Mouse (Mus musculus): ENCODE data around the gene Trmt10c. TPM values are rescaled to one million over a fixed set of nuclear protein-coding genes. Genes with fewer than 3 reads are reported as not detected.

The Trmt10c gene
- polyA plus RNA-seq, 1 experiment = 2.1 TPM

DNA sequence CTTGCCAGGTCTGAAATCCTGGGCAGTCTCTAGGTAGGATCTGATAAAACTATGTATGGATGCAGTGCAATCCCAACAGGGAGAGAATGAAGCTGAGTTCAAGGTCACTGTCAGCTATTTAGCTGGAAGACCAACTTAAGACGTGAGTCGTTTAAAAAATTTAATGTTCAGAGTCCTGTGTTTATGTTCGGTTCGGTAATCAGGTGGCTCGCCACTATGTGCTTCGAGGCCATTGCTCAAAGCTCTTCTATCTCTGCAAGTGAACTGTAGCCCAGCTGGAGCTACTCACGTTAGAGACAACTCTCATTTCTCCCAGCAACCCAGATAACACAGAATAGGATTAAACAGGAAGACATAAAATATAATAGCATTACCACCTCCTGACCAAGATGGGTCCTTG, 23.5 kb downstream of the Trmt10c start:
- Histone ChIP-seq H3K4me3 (replicated peaks; ENCODE audit: extremely low read depth, low read depth, low read length) (no peak overlapping the region), H3K4me1 (ENCODE audit: control insufficient read depth, insufficient read depth, low read length) (no peaks in the 10 kb centered on the region)
- 68% methylated on average over 7 of the region's 7 CpGs for WGBS
- no peak for DNase-seq
- TF ChIP-seq POLR2A (IDR thresholded peaks at IDR 0.05; ENCODE audit: borderline replicate concordance, extremely low read depth, low read depth, low read length) (no peak), CTCF (IDR thresholded peaks at IDR 0.05; ENCODE audit: insufficient read depth, low read length) (no peak)

DNA sequence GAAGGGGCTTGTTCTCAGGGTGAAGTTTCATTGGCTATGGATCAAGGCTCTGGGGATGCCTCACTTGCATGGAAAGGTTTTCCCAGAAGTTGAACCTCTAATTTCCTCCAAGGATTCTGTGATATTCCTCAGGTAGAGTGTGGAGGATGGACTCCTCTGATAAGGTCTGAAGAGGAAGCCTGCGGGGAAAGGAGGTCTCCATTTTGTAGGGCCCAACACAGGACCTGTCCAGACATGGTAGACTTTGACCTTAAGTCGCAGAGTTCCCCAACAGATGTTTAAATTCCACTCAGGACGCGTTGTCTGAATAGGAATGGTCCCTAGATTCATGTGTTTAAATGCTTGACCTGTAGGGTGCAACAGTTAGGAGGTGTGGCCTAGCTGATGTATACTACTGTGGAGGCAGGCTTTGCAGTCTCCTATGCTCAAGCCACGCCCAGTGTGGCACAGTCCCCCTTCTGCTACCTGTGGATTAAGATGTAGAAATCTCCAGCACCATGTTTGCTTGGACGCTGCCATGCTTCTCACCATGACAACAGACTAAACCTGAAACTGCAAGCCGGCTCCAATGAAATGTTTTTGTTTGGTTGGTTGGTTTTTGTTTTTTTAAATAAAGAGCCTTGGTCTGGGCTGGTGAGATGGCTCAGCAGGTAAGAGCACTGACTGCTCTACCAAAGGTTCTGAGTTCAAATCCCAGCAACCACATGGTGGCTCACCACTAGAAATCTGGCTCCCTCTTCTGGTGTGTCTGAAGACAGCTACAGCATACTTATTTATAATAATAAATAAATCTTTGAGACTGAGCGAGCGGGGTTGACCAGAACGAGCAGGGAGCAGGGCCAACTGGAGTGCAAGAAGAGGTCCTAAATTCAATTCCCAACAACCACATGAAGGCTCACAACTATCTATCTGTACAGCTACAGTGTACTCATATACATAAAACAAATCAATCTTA, 24.6 kb downstream of the Trmt10c start:
- 89% methylated on average over 10 of the region's 10 CpGs for WGBS
- H3K4me3 ChIP-seq (replicated peaks; ENCODE audit: extremely low read depth, low read depth, low read length) = no peak overlapping the region
- TF ChIP-seq CTCF (IDR thresholded peaks at IDR 0.05; ENCODE audit: insufficient read depth, low read length) (no peak), POLR2A (IDR thresholded peaks at IDR 0.05; ENCODE audit: borderline replicate concordance, extremely low read depth, low read depth, low read length) (no peak)
- no peak for DNase-seq
- H3K4me1 ChIP-seq (ENCODE audit: control insufficient read depth, insufficient read depth, low read length) = no peaks in the 10 kb centered on the region

DNA sequence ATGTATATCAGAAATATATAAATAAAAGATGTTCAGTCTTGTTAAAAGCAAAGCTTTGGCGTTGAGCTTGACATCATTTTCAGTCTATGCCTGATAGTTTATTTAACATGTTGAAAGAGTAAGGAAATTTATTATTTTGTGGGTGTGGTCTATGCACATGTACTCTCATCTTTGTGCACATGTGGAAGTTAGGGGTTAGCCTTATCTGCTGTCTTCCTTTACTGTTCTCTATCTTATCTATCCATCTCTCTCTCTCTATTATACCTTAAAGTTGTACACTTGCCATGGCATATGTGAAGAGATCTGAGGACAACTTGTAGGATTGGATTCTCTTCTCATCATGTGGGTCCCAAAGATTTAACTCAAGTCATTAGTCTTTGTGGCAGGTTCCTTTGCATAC, 28.8 kb downstream of the Trmt10c start:
- WGBS = 62% methylated on average over 1 of the region's 1 CpGs
- DNase-seq = no peak
- Histone ChIP-seq H3K4me1 (ENCODE audit: control insufficient read depth, insufficient read depth, low read length) (no peaks in the 10 kb centered on the region), H3K4me3 (replicated peaks; ENCODE audit: extremely low read depth, low read depth, low read length) (no peak overlapping the region)
- TF ChIP-seq POLR2A (IDR thresholded peaks at IDR 0.05; ENCODE audit: borderline replicate concordance, extremely low read depth, low read depth, low read length) (no peak), CTCF (IDR thresholded peaks at IDR 0.05; ENCODE audit: insufficient read depth, low read length) (no peak)

DNA sequence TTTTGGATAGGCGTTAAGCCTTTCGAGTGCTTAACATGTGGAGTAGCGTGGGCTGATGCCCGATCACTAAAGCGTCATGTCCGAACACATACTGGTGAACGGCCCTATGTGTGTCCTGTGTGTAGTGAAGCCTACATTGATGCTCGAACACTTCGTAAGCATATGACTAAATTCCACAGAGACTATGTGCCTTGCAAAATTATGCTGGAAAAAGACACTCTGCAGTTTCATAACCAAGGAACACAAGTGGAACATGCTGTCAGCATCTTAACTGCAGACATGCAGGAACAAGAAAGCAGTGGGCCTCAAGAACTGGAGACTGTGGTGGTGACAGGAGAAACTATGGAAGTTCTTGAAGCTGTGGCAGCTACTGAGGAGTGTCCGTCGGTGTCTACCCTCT, 30.8 kb downstream of the Trmt10c start:
- TF ChIP-seq POLR2A (IDR thresholded peaks at IDR 0.05; ENCODE audit: borderline replicate concordance, extremely low read depth, low read depth, low read length) (no peak), CTCF (IDR thresholded peaks at IDR 0.05; ENCODE audit: insufficient read depth, low read length) (no peak)
- no peak for DNase-seq
- H3K4me3 ChIP-seq (replicated peaks; ENCODE audit: extremely low read depth, low read depth, low read length) = no peak overlapping the region
- no peaks in the 10 kb centered on the region for H3K4me1 ChIP-seq (ENCODE audit: control insufficient read depth, insufficient read depth, low read length)
- 89% methylated on average over 11 of the region's 11 CpGs for WGBS

DNA sequence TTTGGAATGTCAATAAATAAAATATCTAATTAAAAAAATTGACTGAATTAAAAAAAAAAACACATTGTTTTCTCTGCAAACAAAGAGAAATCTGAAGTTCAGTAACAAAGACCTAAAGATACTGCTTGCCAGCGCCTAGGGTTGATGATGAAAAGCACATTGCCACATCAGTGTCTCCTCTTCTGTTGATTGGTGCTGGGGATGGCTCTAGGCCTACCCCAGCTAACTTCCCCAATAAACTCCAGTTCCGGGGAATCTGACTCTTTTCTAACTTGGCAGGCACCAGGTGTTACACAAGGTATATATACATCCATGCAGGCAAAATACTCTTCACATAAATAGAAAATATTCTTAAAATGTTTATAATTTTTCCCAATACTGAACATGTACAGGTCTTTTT, 43.4 kb downstream of the Trmt10c start:
- Histone ChIP-seq H3K4me1 (ENCODE audit: control insufficient read depth, insufficient read depth, low read length) (no peaks in the 10 kb centered on the region), H3K4me3 (replicated peaks; ENCODE audit: extremely low read depth, low read depth, low read length) (no peak overlapping the region)
- 89% methylated on average over 2 of the region's 2 CpGs for WGBS
- no peak for DNase-seq
- TF ChIP-seq CTCF (IDR thresholded peaks at IDR 0.05; ENCODE audit: insufficient read depth, low read length) = no peak
- no peak for TF ChIP-seq POLR2A (IDR thresholded peaks at IDR 0.05; ENCODE audit: borderline replicate concordance, extremely low read depth, low read depth, low read length)

DNA sequence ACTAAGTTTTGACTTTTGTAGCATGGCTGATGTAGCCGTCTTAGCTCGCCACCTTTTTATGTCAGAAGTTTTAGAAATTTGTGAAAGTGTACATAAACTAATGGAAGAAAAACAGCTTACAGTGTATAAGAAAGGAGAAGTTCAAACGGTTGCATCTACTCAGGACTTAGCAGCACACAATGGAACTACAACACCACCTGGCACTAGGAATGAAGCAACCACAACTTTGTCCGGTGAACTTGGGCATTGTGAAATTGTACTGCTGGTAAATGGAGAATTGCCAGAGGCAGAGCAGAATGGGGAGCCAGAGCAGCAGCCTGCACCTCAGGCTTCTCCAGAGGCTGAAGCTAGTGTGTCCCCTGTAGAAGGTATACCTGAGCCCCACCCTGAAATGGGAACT, 47.3 kb downstream of the Trmt10c start:
- 80% methylated on average over 4 of the region's 4 CpGs for WGBS
- no peak for TF ChIP-seq CTCF (IDR thresholded peaks at IDR 0.05; ENCODE audit: insufficient read depth, low read length)
- no peak for TF ChIP-seq POLR2A (IDR thresholded peaks at IDR 0.05; ENCODE audit: borderline replicate concordance, extremely low read depth, low read depth, low read length)
- no peak for DNase-seq
- Histone ChIP-seq H3K4me1 (ENCODE audit: control insufficient read depth, insufficient read depth, low read length) (no peaks in the 10 kb centered on the region), H3K4me3 (replicated peaks; ENCODE audit: extremely low read depth, low read depth, low read length) (no peak overlapping the region)

DNA sequence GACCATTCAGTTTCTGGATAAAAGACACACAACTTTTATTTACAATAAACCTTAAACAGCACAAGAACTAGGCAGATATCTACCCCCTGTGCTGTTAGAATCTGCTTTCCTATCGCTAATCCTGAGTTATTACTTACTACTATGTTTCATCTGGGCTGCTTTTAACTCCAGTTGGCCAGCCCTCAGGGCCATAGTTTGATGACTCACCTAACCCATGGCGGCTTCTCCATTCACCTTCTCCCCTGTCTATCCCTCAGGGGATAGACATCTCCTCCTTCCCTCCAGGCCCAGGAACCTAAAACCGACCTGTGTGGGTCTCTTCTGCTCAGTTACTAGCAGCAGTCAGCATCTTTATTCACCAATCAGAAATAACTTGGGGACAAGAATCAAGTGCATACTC, 51.6 kb downstream of the Trmt10c start:
- TF ChIP-seq CTCF (IDR thresholded peaks at IDR 0.05; ENCODE audit: insufficient read depth, low read length) = no peak
- no peak for TF ChIP-seq POLR2A (IDR thresholded peaks at IDR 0.05; ENCODE audit: borderline replicate concordance, extremely low read depth, low read depth, low read length)
- DNase-seq = no peak
- Histone ChIP-seq H3K4me3 (replicated peaks; ENCODE audit: extremely low read depth, low read depth, low read length) (no peak overlapping the region), H3K4me1 (ENCODE audit: control insufficient read depth, insufficient read depth, low read length) (no peaks in the 10 kb centered on the region)
- 95% methylated on average over 3 of the region's 3 CpGs for WGBS

Other genes with a start within 250 kb of the Trmt10c start
- gene Nfkbiz, start 198.9 kb downstream of the Trmt10c start, polyA plus RNA-seq (2012; rRNA removed) = 13.4 and 15.3 TPM in 2 replicates
- gene Nxpe3, start 142.5 kb downstream of the Trmt10c start, polyA plus RNA-seq (2012; rRNA removed) = 1.8 and 2.9 TPM in 2 replicates
- gene Cep97, start 103.0 kb downstream of the Trmt10c start, polyA plus RNA-seq (2012; rRNA removed) = 0.55 and 1.6 TPM in 2 replicates
- gene Rpl24, start 71.5 kb downstream of the Trmt10c start, polyA plus RNA-seq (2012; rRNA removed) = 61.7 and 86.4 TPM in 2 replicates
- 3.3 and 3.7 TPM in 2 replicates for gene Zbtb11, start 63.9 kb downstream of the Trmt10c start, polyA plus RNA-seq (2012; rRNA removed)
- 12.2 and 25.4 TPM in 2 replicates for gene Pcnp, start 8.1 kb downstream of the Trmt10c start, polyA plus RNA-seq (2012; rRNA removed)
- gene Senp7, start 10.5 kb upstream of the Trmt10c start, polyA plus RNA-seq (2012; rRNA removed) = 2.2 and 4.5 TPM in 2 replicates
- gene Impg2, start 166.5 kb upstream of the Trmt10c start, polyA plus RNA-seq (2012; rRNA removed) = 0.06 and 0.15 TPM in 2 replicates